Mouse (Mus musculus) stomach, adult 2 months (tissue): Measurements from ENCODE around the gene Vmn1r163. TPM values are rescaled to one million over a fixed set of nuclear protein-coding genes. Genes with fewer than 3 reads are reported as not detected.

Source experiments
- polyA plus RNA-seq: library from polyadenylated mRNA; depleted of rRNA; stranded (reverse); fragments of >200 nt; gene quantifications from 2 replicates; pipeline ENCODE4 v1.2.3, GENCODE M21; 2012; rRNA removed

The Vmn1r163 gene
- not detected in 2 replicates for polyA plus RNA-seq

DNA sequence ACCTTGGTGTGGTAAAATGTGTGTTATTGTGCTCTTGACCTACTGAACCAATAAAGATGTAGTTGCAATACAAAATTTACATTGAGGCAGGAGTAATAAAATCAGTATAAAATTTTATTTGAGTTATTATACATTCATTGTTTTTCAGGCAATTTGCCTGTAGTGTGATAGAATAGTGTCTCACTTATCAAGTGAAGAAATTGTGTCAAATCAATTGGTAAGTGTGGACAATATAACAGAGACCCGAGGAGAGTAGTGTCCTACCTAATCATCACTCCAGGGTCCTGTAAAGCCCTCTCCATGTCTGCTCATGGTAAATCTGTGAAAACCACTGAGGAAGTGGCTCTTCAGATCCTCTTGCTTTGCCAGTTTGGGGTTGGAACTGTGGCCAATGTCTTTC lies at the start of gene Vmn1r163:
TSS of gene Vmn1r163 (plus strand) at position 301 of the 400 bp plus-strand sequence.

DNA sequence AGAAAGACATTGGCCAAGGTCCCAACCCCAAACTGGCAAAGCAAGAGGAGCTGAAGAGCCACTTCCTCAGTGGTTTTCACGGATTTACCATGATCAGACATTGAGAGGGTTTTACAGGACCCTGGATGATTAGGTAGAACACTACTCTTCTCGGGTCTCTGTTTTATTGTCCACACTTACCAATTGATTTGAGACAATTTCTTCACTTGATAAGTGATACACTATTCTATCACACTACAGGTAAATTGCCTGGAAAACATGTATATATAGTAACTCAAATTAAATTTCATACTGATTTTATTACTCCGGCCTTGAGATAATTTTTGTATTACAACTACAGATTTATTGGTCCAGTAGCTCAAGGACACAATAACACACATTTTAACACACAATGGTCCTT lies 35.5 kb upstream of the Vmn1r163 start, which contains the start of gene Gm4216:
TSS of gene Gm4216 (minus strand) at position 101 of the 400 bp plus-strand sequence.

DNA sequence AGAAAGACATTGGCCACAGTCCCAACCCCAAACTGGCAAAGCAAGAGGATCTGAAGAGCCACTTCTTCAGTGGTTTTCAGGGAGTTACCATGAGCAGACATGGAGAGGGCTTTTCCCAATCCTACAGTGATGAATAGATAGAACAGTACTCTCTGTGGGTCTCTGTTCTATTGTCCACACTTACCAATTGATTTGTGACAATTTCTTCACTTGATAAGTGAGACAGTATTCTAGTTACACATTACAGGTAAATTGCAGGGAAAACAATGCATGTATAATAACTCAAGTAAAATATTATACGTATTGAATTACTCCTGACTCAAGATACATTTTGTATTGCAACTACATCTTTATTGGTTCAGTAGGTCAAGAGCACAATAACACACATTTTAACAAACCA lies 12.0 kb downstream of the Vmn1r163 start, which contains the start of gene Gm8720:
TSS of gene Gm8720 (minus strand) at position 101 of the 400 bp plus-strand sequence.

Other genes starting within 250 kb of the Vmn1r163 start
- gene Vmn1r159, start 211.9 kb upstream of the Vmn1r163 start, polyA plus RNA-seq, result not detected in 2 replicates
- not detected in 2 replicates for gene Vmn1r160, start 184.3 kb upstream of the Vmn1r163 start, polyA plus RNA-seq
- not detected in 2 replicates for gene Gm4214, start 70.9 kb upstream of the Vmn1r163 start, polyA plus RNA-seq
- gene Gm4216, start 35.6 kb upstream of the Vmn1r163 start, polyA plus RNA-seq, result not detected in 2 replicates
- gene Gm8720, start 11.9 kb downstream of the Vmn1r163 start, polyA plus RNA-seq, result not detected in 2 replicates
- gene Gm10662, start 88.9 kb downstream of the Vmn1r163 start, polyA plus RNA-seq, result not detected in 2 replicates
- not detected in 2 replicates for gene Vmn1r165, start 161.8 kb downstream of the Vmn1r163 start, polyA plus RNA-seq
- gene Vmn1r166, start 196.1 kb downstream of the Vmn1r163 start, polyA plus RNA-seq, result not detected in 2 replicates
- not detected in 2 replicates for gene Gm6902, start 223.4 kb downstream of the Vmn1r163 start, polyA plus RNA-seq
- gene Nlrp4e, start 245.7 kb downstream of the Vmn1r163 start, polyA plus RNA-seq, result not detected in 2 replicates